Mouse (Mus musculus): ENCODE measurements at regions not wholly inside any gene's neighbourhood (a gene's known extent, or its start where the extent isn't known, plus 50 kb on each side); places are given as distances from the start of the nearest gene placed in this dataset.

GRCm38 (mm10) chr13:100888481-100888880, 55.3 kb upstream of the Slc30a5 start:
- WGBS, result 98% methylated on average over 5 of the region's 5 CpGs
- no peaks in the 10 kb centered on the region for H3K36me3 ChIP-seq (ENCODE audit: control insufficient read depth, insufficient read depth, low read length)
- DNase-seq, result no peak
- TF ChIP-seq CTCF (conservative IDR thresholded peaks at IDR 0.05; ENCODE audit: insufficient read depth, insufficient read length, low read depth, low read length), result no peak
- no peak for TF ChIP-seq POLR2A (IDR thresholded peaks at IDR 0.05; ENCODE audit: low read depth, low read length)
- no peaks in the 10 kb centered on the region; the same call in 1 of the 2 replicates for H3K27me3 ChIP-seq (replicated peaks; ENCODE audit: control insufficient read depth, insufficient read depth, low read length)
- no peaks in the 10 kb centered on the region for H3K4me1 ChIP-seq (ENCODE audit: control insufficient read depth, insufficient read depth, low read length)
- no peak overlapping the region for H3K4me3 ChIP-seq (ENCODE audit: insufficient read depth, low read depth, low read length)
- no peak overlapping the region for H3K27ac ChIP-seq (ENCODE audit: insufficient read depth, low read depth, low read length)

GRCm38 (mm10) chr13:100883711-100884110, 50.5 kb upstream of the Slc30a5 start:
- no peak for TF ChIP-seq CTCF (conservative IDR thresholded peaks at IDR 0.05; ENCODE audit: insufficient read depth, insufficient read length, low read depth, low read length)
- no peak for TF ChIP-seq POLR2A (IDR thresholded peaks at IDR 0.05; ENCODE audit: low read depth, low read length)
- Histone ChIP-seq H3K4me1 (ENCODE audit: control insufficient read depth, insufficient read depth, low read length) (no peaks in the 10 kb centered on the region), H3K36me3 (ENCODE audit: control insufficient read depth, insufficient read depth, low read length) (no peaks in the 10 kb centered on the region), H3K27ac (ENCODE audit: insufficient read depth, low read depth, low read length) (no peak overlapping the region), H3K4me3 (ENCODE audit: insufficient read depth, low read depth, low read length) (no peak overlapping the region), H3K27me3 (replicated peaks; ENCODE audit: control insufficient read depth, insufficient read depth, low read length) (no peaks in the 10 kb centered on the region)
- WGBS, result 69% methylated on average over 8 of the region's 8 CpGs
- no peak for DNase-seq
